Mouse (Mus musculus) inflammation-experienced regulatory T-cells, adult 6 months (primary cell): ENCODE data around the gene Rad51b. TPM values are rescaled to one million over a fixed set of nuclear protein-coding genes. Genes with fewer than 3 reads are reported as not detected.

Source experiments
- ATAC-seq: one replicate; pipeline ENCODE4 v1.8.0; 2017
- polyA plus RNA-seq, 3 experiments: library from polyadenylated mRNA; unstranded; fragments of 100-300 nt; shearing (Covaris generic); gene quantifications; one replicate each; pipeline ENCODE4 v1.2.1; 2017

Rad51b gene
- polyA plus RNA-seq, 3 experiments from 2014 or later, result 1.2 to 4.0 (median 3.4) TPM

GRCm38 (mm10) chr12:79705501-79706266 lies 408.6 kb downstream of the Rad51b start:
- no peak for ATAC-seq

- ATAC-seq, result no peak
Observed at GRCm38 (mm10) chr12:79707565-79708422, 410.7 kb downstream of the Rad51b start.

- ATAC-seq, result no peak
Observed at GRCm38 (mm10) chr12:79708423-79708733, 411.3 kb downstream of the Rad51b start.

- no peak for ATAC-seq
Observed at GRCm38 (mm10) chr12:79713286-79713685, 416.2 kb downstream of the Rad51b start.

DNA sequence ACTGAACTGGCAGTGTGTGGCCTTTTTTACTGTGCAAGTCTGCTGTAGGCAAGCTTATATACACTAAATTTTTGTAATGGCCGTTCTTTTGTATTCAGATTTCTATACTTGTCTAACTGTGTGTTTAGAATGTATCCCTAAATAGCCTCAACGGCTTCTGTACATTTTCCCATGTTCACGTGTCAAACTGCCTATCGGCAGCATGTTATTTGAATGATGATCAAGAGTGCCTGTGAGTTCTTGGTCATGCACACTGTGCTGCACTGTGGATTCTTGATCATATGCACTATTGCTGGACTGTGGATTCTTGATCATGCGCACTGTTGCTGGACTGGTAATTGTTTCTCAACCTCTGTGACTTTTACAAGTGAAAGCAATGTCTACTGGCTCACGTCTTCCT lies 417.4 kb downstream of the Rad51b start:
- ATAC-seq, result no peak

- ATAC-seq, result no peak
Observed at GRCm38 (mm10) chr12:79715506-79716345, 418.6 kb downstream of the Rad51b start.

DNA sequence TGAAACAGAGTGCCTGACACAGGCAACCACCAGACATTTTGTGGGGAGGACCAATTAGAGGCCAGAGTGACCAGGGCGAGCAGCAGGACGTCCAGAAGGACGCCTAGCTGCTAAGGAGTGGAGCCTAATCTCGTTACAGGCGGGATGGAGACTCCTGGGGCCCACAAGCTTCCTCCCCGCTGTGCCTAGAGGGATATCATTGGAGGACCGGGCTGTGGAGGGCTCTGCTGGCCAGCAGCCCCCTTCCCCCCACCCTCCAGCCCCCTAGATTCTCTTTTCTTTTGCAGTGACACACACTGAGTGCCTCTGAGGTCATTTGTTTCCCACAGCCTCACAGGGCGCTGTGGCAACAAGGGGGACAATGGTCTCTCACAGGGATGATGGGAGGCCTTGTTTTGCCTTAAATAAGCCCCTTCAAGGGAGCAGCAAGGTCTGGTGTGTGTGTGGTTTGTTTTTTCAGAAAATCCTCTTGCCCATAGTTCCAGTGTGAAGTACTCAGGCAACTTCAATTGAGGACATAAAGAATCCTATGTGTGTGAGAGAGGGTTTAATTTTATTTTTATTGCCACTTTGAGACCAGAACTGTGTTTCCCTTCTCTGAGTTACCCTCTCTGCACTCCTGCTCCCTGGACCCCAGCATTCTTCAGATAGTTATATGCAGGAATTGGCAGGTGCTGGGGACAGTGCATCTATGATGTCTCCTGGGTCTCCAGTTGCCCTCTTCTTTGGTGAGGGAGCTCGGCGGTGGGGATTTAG lies 422.2 kb downstream of the Rad51b start:
- no peak for ATAC-seq

- no peak for ATAC-seq
Observed at GRCm38 (mm10) chr12:79719847-79720201, 422.7 kb downstream of the Rad51b start.

- ATAC-seq, result no peak
Observed at GRCm38 (mm10) chr12:79724875-79725274, 427.8 kb downstream of the Rad51b start.

GRCm38 (mm10) chr12:79725711-79726110 lies 428.6 kb downstream of the Rad51b start:
- no peak for ATAC-seq

DNA sequence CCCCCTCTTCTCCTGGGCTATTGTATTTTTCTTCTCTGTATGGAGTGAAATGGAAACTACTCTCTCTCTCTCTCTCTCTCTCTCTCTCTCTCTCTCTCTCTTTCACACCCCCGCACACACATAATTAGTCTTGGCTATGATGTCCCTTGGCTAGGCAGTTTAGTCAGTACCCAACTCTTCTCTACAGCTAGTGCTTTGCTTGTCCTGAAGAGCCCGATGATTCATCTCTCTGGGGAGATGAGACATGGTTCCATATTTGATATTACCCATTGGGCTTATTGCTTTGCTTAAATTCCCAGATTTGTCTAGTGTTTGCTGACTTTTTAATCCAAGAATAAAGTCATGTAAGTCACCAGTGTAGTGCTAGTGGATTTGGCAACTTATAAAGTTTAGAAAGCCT lies 429.0 kb downstream of the Rad51b start:
- ATAC-seq, result no peak

DNA sequence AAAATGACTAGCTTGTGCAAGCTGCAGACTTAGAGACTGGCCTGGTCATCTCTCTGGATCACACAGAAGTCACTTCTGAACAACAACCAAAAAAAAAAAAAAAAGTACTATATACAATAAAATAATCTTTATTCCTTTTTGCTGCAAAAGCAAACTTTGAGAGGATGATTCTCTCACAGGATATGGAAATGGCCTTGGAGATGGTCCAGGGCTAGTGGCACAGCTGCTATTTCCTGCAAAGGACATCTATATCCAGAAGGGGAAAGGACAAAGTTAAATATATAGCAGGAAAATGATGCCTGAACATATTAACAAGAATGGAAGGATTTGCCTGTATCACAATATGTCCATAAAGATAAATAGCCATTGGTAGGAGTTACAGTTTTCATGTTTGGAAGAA lies 429.9 kb downstream of the Rad51b start:
- no peak for ATAC-seq

GRCm38 (mm10) chr12:79729926-79730506 lies 432.9 kb downstream of the Rad51b start:
- no peak for ATAC-seq

GRCm38 (mm10) chr12:79731905-79732304 lies 434.8 kb downstream of the Rad51b start:
- no peak for ATAC-seq

- ATAC-seq, result no peak
Observed at GRCm38 (mm10) chr12:79732355-79733115, 435.5 kb downstream of the Rad51b start.

DNA sequence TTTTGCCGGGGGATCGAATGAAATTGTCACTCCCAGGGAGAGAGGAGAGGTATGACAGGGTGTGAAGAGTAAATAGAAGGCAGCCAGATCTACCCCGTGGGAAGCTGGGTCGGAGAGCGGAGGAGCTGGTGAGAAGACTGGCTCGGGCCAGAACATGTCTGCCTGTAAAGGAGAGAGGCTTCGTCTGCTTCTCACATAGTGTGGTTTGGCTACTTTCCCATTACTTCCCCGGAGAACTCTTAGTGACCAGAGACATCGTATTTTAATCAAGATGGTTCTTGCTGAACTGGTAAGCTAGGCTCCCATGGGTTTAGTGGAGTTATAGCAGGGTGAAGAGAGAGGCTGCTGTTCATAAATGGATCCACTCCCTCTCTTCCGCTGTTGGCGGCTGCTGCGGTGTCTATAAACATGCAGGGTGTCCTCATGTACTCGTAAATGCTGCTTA lies 438.3 kb downstream of the Rad51b start:
- ATAC-seq, result no peak

GRCm38 (mm10) chr12:79735882-79736281 lies 438.8 kb downstream of the Rad51b start:
- ATAC-seq, result no peak

DNA sequence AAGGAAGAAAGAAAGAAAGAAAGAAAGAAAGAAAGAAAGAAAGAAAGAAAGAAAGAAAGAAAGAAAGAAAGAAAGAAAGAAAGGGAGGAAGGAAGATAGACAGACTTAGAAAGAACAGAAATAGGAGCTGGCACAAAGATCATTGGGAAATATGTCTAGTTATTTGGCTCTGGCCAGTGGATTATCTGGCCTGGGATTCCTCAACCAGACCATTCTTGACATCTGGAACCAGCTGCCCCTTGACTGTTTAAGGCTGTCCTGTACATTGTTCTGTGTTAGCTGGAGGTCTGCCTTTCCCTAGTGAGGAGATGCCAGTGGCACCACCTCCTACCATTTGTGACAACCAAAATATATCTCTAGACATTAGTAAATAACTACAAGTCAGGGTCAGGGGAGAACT lies 441.6 kb downstream of the Rad51b start:
- no peak for ATAC-seq

- no peak for ATAC-seq
Observed at GRCm38 (mm10) chr12:79739918-79740639, 443.0 kb downstream of the Rad51b start.

- no peak for ATAC-seq
Observed at GRCm38 (mm10) chr12:79742211-79742610, 445.1 kb downstream of the Rad51b start.
